Mouse (Mus musculus): ENCODE measurements at regions not wholly inside any gene's neighbourhood (a gene's known extent, or its start where the extent isn't known, plus 50 kb on each side); places are given as distances from the start of the nearest gene placed in this dataset.

GRCm38 (mm10) chr19:54585326-54585725 is 541.4 kb downstream of the Adra2a start:
- H3K27me3 ChIP-seq (ENCODE audit: low read depth, poor library complexity, severe bottlenecking) = no peaks in the 10 kb centered on the region
- H3K4me3 ChIP-seq = no peak overlapping the region
- no peaks in the 10 kb centered on the region for H3K9me3 ChIP-seq (replicated peaks)
- H3K36me3 ChIP-seq = no peaks in the 10 kb centered on the region
- 56% methylated on average over 1 of the region's 1 CpGs for WGBS
- H3K27ac ChIP-seq = no peak overlapping the region
- DNase-seq (ENCODE audit: low spot score) = no peak
- no peaks in the 10 kb centered on the region for H3K4me1 ChIP-seq

DNA sequence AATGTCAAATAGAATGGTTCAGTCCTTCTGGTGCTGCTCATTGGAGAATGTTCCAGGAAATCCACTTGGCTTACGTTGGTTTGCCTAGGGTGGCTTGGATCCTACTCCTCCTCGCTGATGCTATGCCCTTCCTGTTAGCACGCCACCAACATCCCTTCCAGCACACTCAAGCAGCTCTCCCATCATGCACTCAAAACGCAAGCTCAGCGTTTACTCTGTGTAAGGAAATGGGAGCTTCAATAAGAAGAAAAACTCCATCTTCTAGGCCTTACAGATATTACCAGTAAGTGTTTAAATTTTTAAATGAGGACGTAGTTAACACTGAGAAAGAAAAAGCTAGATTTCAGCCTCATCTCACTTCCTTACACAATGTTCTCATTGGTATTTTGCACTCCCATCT is 523.7 kb downstream of the Gpam start:
- Histone ChIP-seq H3K9me3 (replicated peaks) (no peaks in the 10 kb centered on the region), H3K4me3 (no peak overlapping the region), H3K27ac (no peak overlapping the region), H3K36me3 (no peaks in the 10 kb centered on the region), H3K27me3 (ENCODE audit: low read depth, poor library complexity, severe bottlenecking) (no peaks in the 10 kb centered on the region), H3K4me1 (no peaks in the 10 kb centered on the region)
- DNase-seq (ENCODE audit: low spot score) = no peak
- WGBS = 92% methylated on average over 6 of the region's 6 CpGs

GRCm38 (mm10) chr19:54605346-54605745 is 521.7 kb downstream of the Gpam start:
- no peak for DNase-seq (ENCODE audit: low spot score)
- Histone ChIP-seq H3K36me3 (no peaks in the 10 kb centered on the region), H3K9me3 (replicated peaks) (no peaks in the 10 kb centered on the region), H3K4me3 (no peak overlapping the region), H3K27ac (no peak overlapping the region), H3K27me3 (ENCODE audit: low read depth, poor library complexity, severe bottlenecking) (no peaks in the 10 kb centered on the region), H3K4me1 (no peaks in the 10 kb centered on the region)
- 76% methylated on average over 1 of the region's 1 CpGs for WGBS

DNA sequence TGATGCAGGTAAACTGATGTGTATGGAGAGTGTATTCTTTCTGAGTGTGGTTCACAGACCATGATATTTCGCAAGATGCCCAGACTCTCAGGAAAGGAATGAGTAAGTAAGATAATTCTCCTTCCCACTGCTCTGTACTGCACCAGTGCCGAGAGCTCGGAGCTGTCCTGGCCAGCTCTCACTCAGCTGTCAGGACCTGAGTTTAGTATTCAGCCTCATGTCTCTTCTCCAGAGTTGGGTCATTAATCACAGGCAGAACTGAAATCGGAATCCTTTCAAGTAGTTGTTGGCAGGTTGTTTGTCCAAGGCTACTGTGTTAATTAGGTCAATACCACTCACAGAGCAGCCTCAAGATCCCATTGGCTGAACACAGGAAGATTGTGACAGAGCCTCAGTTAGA is 510.1 kb downstream of the Gpam start:
- H3K9me3 ChIP-seq (replicated peaks) = no peaks in the 10 kb centered on the region
- DNase-seq (ENCODE audit: low spot score) = no peak
- no peaks in the 10 kb centered on the region for H3K4me1 ChIP-seq
- H3K36me3 ChIP-seq = no peaks in the 10 kb centered on the region
- no peak overlapping the region for H3K4me3 ChIP-seq
- WGBS = 42% methylated on average over 4 of the region's 4 CpGs
- no peak overlapping the region for H3K27ac ChIP-seq
- H3K27me3 ChIP-seq (ENCODE audit: low read depth, poor library complexity, severe bottlenecking) = no peaks in the 10 kb centered on the region

Data from limb, embryonic 10.5 days (tissue).